Mouse (Mus musculus) cerebellum, adult 2 months (tissue): Measurements from ENCODE around the gene Arhgap30.

ENCODE experiments used
- CTCF ChIP-seq: fragments of 200-500 bp; IDR thresholded peaks from 2 replicates; pipeline ENCODE4 v1.5.1; 2011; ENCODE audit warnings: low read depth, mild to moderate bottlenecking, control low read depth, low read length, moderate library complexity, borderline replicate concordance; ENCODE audit not compliant: insufficient read depth
- POLR2A ChIP-seq: fragments of 200-500 bp; IDR thresholded peaks from 2 replicates; pipeline ENCODE4 v1.6.1; 2011; ENCODE audit warnings: low read length, control low read depth, borderline replicate concordance; ENCODE audit not compliant: insufficient read depth

DNA sequence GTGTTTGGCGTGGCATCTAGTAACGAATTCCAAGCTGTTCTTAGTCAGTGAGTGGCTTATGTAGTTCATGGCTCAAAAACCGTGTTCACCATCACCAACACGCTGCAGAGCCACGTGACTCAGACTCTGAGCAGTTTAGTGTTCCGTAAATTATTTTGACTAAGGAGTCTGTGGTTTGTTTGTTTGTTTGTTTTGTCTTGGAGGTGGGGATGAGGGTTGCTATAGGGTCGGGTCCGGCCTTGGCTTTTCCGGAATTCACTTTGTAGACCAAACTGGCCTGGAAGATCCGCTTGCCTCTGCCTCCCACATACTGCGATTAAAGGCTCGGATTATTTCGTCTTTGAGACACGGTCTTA, 42.7 kb upstream of the Arhgap30 start:
- no peak for TF ChIP-seq POLR2A
- TF ChIP-seq CTCF = no peak
